Mouse (Mus musculus) T-cell, adult 2 months (primary cell): ENCODE data around the gene Grik1.

Experiments used
- DNase-seq: peaks from one replicate; pipeline ENCODE4 v3.0.0; 2022; ENCODE audit warnings: low spot score

Gene Grik1

GRCm38 (mm10) chr16:88142136-88142535 is 147.9 kb downstream of the Grik1 start:
- no peak for DNase-seq

GRCm38 (mm10) chr16:88141594-88141993 is 148.5 kb downstream of the Grik1 start:
- no peak for DNase-seq

GRCm38 (mm10) chr16:88138913-88139312 is 151.2 kb downstream of the Grik1 start:
- no peak for DNase-seq

GRCm38 (mm10) chr16:88132919-88133318 is 157.1 kb downstream of the Grik1 start:
- no peak for DNase-seq

GRCm38 (mm10) chr16:88131103-88131502 is 159.0 kb downstream of the Grik1 start:
- no peak for DNase-seq

- no peak for DNase-seq
These were observed 165.0 kb downstream of the Grik1 start for GRCm38 (mm10) chr16:88125098-88125497.

GRCm38 (mm10) chr16:88112551-88113138 is 177.4 kb downstream of the Grik1 start:
- no peak for DNase-seq

GRCm38 (mm10) chr16:88111459-88111858 is 178.6 kb downstream of the Grik1 start:
- DNase-seq = no peak

GRCm38 (mm10) chr16:88094206-88094789 is 195.8 kb downstream of the Grik1 start:
- DNase-seq = no peak

GRCm38 (mm10) chr16:88087280-88087679 is 202.8 kb downstream of the Grik1 start:
- no peak for DNase-seq

GRCm38 (mm10) chr16:88074716-88075115 is 215.3 kb downstream of the Grik1 start:
- DNase-seq = no peak

GRCm38 (mm10) chr16:88060936-88061335 is 229.1 kb downstream of the Grik1 start:
- DNase-seq = no peak

GRCm38 (mm10) chr16:88048121-88048520 is 241.9 kb downstream of the Grik1 start:
- DNase-seq = no peak

GRCm38 (mm10) chr16:88044321-88044720 is 245.7 kb downstream of the Grik1 start:
- DNase-seq = no peak

- DNase-seq = no peak
These were observed 247.6 kb downstream of the Grik1 start for GRCm38 (mm10) chr16:88042458-88042857.

GRCm38 (mm10) chr16:88038503-88039091 is 251.5 kb downstream of the Grik1 start:
- DNase-seq = no peak

- DNase-seq = no peak
These were observed 301.3 kb downstream of the Grik1 start for GRCm38 (mm10) chr16:87988805-87989204.

- DNase-seq = no peak
These were observed 305.7 kb downstream of the Grik1 start for GRCm38 (mm10) chr16:87984201-87984870.

GRCm38 (mm10) chr16:87974076-87974443 is 316.0 kb downstream of the Grik1 start:
- DNase-seq = no peak

- DNase-seq = no peak
These were observed 316.5 kb downstream of the Grik1 start for GRCm38 (mm10) chr16:87973394-87974075.

- no peak for DNase-seq
These were observed 318.2 kb downstream of the Grik1 start for GRCm38 (mm10) chr16:87971911-87972310.

GRCm38 (mm10) chr16:87969936-87970335 is 320.1 kb downstream of the Grik1 start:
- no peak for DNase-seq

- DNase-seq = no peak
These were observed 328.6 kb downstream of the Grik1 start for GRCm38 (mm10) chr16:87961419-87961818.
